Mouse (Mus musculus) brain, embryonic 18.5 days (tissue): ENCODE measurements around the gene Pcsk1n.
"Not testable (repeated sequence)": the region's sequence is repeated elsewhere in the genome, so short reads cannot be mapped to it uniquely, and the experiment has no call there.

Source experiments
- DNase-seq: peaks from one replicate; pipeline ENCODE4 v3.0.0-alpha.2; 2012; ENCODE audit warnings: low read depth, low spot score

The Pcsk1n gene

DNA sequence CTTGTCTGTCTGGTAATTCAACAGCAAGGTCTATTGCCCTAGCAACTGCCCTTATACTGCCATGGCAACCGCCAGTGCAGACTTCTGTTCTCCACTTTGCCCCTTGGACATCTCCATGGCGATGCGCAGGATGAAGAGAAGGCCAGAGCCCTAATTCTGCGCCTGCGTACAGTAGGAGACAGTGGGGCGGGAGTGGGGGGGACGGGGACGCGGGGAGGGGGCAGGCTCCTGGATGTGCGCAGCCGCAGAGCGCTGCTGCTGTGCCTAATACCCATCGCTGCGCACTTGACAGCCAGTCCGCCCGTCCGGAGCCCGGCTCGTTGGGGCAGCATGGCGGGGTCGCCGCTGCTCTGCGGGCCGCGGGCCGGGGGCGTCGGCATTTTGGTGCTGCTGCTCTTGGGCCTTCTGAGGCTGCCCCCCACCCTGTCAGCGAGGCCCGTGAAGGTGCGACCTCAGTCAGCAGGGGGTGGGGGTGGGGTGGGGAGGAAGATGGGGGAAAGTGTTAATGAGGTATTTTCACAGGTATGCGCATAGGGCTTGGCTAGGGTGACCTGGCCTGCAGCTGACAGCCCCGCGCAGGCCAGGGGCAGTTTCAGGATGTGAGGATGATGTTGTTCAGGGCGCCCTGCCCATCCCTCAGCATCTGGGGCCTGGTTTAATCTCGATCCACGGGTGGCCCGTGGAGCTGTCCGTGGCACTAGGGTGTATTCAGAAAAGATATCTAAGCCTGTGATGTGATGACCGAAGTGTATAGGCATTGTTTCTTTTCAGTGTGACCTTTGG lies at the start of gene Pcsk1n:
TSS of gene Pcsk1n (plus strand) at position 222 of the 783 bp plus-strand sequence.
- DNase-seq, result peak; percentile 57

DNA sequence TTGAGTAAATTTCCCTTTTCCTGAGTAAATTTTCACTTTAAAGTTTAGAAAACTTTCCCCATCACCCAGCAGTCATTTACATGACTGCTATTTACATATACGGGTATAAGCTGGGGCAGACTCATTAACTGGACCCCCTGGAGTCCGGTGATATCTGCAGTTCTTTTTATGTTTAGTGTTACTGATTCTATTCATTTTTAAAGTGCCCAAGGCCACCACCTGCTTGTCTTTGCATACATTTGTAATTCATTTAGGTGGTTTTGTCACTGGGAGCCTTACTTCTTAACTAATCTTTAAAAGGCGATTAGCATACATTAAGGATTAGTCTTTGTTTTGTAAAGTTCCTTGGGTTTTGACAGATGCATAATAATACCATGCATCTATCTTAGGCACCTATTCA lies 49.8 kb upstream of the Pcsk1n start:
- no peak for DNase-seq

DNA sequence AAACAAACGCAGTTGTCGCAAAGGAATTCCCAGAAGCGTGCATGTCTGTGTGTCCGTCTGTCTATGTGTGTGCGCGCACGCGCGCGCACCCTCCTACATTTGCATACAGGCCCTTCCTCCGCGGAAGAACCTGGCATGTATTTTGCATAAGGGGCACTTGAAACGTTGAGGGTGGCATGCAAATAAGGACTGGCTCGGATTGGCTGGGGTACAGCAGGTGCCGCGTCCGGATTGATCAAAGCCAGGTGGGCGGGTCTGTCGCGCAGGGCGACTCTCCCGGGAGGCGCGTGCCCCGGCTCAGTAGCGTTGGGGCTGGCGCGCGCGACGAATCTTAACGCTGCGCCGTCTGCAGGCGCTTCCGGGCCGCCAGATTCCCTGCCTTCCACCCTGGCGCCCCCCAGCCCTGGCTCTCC lies 41.6 kb upstream of the Pcsk1n start, which contains the start of gene Pim2:
TSS of gene Pim2 (plus strand) at position 256 of the 413 bp plus-strand sequence.
- DNase-seq, result peak; percentile 72

DNA sequence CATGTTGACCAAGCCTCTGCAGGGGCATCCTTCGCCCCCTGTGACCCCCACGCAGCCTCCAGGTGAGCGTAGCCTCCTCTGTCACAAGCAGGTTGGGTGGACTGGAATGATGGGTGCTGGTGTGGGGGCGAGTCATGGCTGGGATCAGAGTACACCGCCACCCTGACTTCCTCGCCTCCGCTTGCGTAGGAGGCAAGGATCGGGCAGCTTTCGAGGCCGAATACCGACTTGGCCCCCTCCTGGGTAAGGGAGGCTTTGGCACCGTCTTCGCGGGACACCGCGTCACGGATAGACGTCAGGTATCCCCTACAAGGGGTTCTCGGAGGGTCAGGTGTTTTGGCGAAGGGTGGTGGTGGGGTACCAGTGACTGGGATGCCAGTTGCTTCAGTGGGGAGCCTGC lies 41.1 kb upstream of the Pcsk1n start:
- no peak for DNase-seq

GRCm38 (mm10) chrX:7879819-7880218 lies 39.8 kb upstream of the Pcsk1n start:
- peak; percentile 51 for DNase-seq

GRCm38 (mm10) chrX:7883841-7884567 lies 35.6 kb upstream of the Pcsk1n start, which contains the start of gene Slc35a2:
Gene Slc35a2, plus strand, starts transcription at chrX:7884028.
- DNase-seq, result peak; percentile 66

DNA sequence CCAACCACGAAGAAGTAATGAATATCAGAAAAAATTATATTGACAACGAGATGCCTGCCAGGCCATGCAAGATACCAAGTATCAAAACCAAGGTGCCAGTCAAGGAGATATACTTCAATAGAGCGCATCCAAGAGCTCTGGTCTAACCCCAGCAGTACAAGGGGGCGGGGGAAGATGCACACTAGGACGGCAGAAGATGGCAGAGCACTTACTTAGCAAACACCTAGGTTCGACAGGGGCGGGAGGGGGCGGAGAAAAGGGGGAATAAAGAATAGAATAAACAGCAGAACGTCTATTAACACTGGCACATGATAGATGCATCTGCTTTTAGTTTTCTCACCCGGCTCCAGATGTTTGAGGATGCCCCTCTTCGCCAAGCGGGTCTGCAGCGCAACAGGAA lies 21.4 kb upstream of the Pcsk1n start:
- no peak for DNase-seq

DNA sequence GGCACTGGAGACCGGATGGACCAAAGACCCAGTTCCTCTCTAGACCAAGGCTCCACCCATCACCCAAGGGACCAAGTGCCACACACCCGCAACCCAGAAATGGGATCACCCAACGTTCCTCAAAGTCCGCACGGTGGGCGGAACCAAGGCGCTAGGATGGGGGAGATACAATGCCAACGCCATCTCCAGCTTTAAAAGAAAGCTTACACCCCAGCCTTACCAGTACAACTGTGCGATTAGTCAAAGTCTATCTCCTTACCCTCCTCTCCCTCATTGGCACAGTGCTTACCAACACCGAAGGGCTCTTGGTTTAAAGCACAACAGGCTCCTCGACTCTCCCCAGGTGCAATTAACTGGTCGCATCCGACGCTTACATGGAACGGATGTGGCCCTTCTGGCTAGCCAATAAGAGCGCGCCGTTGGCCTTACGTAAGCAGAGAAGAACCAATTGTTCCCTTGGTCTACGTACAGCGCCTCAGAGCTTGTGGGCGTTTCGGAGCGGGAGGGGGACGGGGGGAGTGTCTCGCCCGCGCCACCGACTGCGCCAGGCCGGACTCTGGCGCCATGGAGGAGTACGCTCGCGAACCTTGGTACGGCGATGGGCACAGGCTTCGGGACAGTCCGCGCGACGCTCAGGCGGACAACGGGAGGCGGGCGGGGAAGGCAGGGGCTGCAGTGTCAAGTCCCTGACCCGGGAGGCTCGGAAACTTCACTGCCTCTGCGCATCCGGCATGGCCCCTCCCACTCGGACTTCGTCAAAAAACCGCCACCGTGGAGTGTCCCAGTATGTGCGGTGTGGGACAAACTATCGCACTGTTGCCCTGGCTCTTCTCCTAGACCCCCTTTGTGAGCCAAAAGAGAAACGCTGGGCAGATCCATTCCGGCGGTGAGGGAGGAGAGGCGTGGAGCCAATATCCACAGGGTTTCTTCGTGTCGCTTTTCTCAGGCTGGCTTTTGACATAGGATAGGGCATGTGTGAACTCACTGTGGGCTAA lies 20.4 kb upstream of the Pcsk1n start, which contains the start of the genes Pqbp1 and Timm17b:
TSS of gene Pqbp1 (minus strand) at position 390 of the 995 bp plus-strand sequence.
TSS of gene Timm17b (plus strand) at position 478 of the 995 bp plus-strand sequence.
- DNase-seq, result peak; percentile 89

DNA sequence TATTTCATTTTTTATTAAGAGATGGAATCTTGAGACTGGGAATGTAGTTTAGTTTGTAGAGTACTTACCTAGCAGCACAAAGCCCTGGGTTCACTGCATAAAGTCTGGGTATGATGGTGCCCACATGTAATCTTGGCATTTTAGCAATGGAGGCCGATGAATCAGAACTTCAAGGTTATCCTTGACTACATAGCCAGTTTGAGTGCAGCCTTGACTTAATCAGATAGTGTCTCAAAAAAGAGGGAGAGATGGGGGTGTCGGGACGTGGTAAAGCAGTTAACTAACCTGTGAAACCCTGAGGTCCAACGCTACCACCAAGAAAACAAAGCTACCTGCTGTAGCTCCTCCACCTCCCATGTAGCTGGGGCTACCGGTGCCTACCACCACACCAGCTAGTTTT lies 15.2 kb upstream of the Pcsk1n start:
- no peak for DNase-seq

DNA sequence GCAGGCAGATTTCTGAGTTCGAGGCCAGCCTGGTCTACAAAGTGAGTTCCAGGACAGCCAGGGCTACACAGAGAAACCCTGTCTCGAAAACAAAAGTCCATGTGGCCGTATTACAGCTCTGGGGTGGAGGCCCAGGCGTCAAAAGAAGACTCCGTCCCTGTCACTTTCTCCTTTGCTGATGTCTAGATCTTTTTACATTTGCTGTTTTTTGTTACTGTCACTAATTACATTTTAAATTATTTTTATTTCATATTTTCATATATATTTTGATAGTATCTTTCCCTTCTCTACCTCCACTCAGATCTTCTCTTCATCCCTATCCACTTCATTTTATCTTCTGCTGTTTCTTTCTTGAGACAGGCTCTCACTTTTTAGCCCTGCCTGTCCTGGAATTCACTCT lies 11.9 kb upstream of the Pcsk1n start, which contains the start of gene Gm10491:
TSS of gene Gm10491 (minus strand) at position 101 of the 400 bp plus-strand sequence.
- DNase-seq, result no peak

DNA sequence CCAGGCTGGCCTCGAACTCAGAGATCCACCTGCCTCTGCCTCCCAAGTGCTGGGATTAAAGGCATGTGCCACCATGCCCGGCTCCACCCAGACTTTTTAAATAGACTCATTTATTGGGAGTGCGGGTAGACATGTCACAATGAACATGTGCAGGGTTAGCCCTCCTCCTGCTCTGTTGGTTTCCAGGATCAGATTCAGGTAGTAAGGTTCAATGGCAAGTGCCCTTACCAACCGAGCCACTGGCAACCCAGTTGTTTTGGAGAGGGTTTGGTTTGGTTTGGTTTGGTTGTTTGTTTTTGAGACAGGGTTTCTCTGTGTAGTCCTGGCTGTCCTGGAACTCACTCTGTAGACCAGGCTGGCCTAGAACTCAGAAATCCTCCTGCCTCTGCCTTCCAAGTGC lies 10.4 kb upstream of the Pcsk1n start, which contains the start of gene Gm10490:
TSS of gene Gm10490 (plus strand) at position 301 of the 400 bp plus-strand sequence.
- DNase-seq, result not testable (repeated sequence)

- DNase-seq, result no peak
Observed at GRCm38 (mm10) chrX:7910473-7910872, 9.1 kb upstream of the Pcsk1n start.

DNA sequence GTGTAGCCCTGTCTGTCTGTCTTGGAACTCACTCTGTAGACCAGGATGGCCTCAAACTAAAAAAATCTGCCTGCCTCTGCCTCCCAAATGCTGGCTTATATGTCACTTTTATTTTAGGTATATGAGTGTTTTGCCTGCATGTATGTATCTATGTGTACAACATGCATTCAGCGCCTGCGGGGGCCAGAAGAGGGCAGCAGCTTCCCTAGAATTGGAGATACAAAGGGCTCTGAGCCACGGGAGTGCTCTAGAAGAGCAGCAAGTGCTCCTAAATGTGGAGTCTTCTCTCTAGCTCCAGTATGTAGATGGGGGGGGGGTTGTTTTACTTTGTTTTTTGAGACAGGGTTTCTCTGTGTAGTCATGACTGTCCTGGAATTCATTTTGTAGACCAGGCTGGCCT lies 4.0 kb upstream of the Pcsk1n start:
- not testable (repeated sequence) for DNase-seq

- not testable (repeated sequence) for DNase-seq
Observed at GRCm38 (mm10) chrX:7917960-7918359, 1.7 kb upstream of the Pcsk1n start.

DNA sequence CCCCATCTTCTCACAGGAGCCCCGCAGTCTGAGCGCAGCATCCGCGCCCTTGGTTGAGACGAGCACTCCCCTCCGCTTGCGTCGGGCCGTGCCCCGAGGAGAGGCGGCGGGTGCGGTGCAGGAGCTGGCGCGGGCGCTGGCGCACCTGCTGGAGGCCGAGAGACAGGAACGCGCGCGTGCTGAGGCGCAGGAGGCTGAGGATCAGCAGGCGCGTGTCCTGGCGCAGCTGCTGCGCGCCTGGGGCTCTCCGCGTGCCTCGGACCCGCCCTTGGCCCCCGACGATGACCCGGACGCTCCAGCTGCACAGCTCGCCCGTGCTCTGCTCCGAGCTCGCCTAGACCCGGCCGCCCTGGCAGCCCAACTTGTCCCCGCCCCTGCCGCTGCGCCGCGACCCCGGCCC lies 2.4 kb downstream of the Pcsk1n start:
- no peak for DNase-seq

DNA sequence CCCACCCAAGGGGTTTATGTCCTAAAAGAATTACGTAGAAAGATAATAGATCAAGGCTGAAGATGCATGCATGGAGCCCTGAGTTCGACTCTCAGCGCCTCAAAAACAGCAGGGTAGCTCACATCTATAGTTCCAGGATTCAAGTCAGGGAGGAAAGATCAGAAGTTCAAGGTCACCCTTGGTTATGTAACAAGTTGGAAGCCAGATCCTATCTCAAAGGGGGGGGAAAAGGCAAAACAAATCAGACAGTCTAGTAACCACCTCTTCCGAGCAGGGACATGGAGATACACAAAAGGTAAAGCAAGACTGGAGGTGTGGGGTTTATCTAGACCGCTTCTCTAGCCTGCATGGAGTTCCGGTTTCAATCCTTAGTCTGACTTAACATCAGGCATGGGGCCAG lies 6.6 kb downstream of the Pcsk1n start:
- DNase-seq, result no peak

DNA sequence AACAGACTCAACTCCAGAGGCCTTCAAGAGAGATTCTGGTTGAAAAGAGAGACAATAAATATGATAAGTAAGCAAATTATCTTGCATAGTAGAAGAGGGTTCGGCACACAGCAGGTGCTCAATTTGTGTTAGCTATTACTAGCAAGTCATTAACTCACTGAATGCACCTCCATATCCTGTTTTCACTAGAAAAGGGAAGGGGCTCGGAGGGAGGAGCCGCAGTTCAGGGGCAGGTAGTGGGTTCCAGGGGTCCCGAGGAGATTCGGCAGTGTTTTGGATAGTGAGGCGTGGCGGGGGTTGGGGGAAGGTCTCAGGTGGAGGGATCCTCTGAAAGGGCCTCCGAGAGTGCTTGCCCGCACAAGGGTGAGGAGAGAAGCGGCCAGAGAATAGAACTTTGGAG lies 7.5 kb downstream of the Pcsk1n start:
- DNase-seq, result no peak

GRCm38 (mm10) chrX:7928270-7928790 lies 8.7 kb downstream of the Pcsk1n start, which contains the start of gene Eras:
Gene Eras, minus strand, starts transcription at chrX:7928607.
- DNase-seq, result no peak

GRCm38 (mm10) chrX:7936874-7937273 lies 17.3 kb downstream of the Pcsk1n start:
- no peak for DNase-seq

- no peak for DNase-seq
Observed at GRCm38 (mm10) chrX:7937667-7938066, 18.0 kb downstream of the Pcsk1n start.

DNA sequence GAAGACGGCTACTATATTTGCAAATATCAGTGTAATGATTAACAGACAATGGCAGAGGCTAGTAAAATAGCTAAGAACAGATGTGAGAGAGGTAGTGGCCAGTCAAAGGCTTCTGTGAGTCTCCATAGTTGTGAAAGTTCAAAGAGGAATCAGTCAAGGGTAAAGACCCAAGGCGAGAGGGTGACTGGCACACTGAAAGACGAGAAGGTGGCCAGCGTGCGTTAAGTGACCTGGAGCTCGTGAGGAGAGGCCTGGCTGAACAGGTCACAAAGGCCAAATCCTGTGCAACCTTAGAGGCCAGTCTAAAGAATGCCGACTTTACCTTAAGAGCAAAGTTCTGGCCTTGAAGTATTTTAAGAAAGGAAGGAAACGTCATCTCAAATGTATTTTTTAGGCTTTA lies 26.0 kb downstream of the Pcsk1n start:
- no peak for DNase-seq
